Mouse (Mus musculus) MEL (cell line): Measurements from ENCODE around the gene H2afv. TPM values are rescaled to one million over a fixed set of nuclear protein-coding genes. Genes with fewer than 3 reads are reported as not detected.

Experiments
- DNase-seq: peaks from one replicate; pipeline ENCODE4 v3.0.0; 2011; ENCODE audit warnings: low read depth, low spot score
- H3K27ac ChIP-seq: 2 replicates; pipeline ENCODE4 v1.5.1; 2012; ENCODE audit warnings: low read depth, mild to moderate bottlenecking, control low read depth, low read length, moderate library complexity; ENCODE audit not compliant: control insufficient read depth
- H3K27me3 ChIP-seq, 2 experiments: fragments of 150-350 bp in 1 of 2; sonication (generic) in 1 of 2; 2 replicates each; pipeline ENCODE4 v1.6.1; 2012; ENCODE audit warnings: low read length in 2 of 2, mild to moderate bottlenecking in 2 of 2, improper control_type of control experiment in 1 of 2, moderate library complexity in 1 of 2; ENCODE audit not compliant: insufficient read depth in 2 of 2, control insufficient read depth in 1 of 2
- H3K36me3 ChIP-seq, 2 experiments: 2 replicates each; pipeline ENCODE4 v1.6.1; 2012 to 2014; ENCODE audit warnings: low read length in 2 of 2, improper control_type of control experiment in 1 of 2, inconsistent platforms in 1 of 2, mild to moderate bottlenecking in 1 of 2; ENCODE audit not compliant: insufficient read depth in 2 of 2, control insufficient read depth in 1 of 2
- H3K4me1 ChIP-seq, 2 experiments: fragments of 150-350 bp in 1 of 2; sonication (generic) in 1 of 2; 2 replicates each; pipeline ENCODE4 v1.6.1; 2012; ENCODE audit warnings: low read length in 2 of 2, improper control_type of control experiment in 1 of 2, mild to moderate bottlenecking in 1 of 2; ENCODE audit not compliant: insufficient read depth in 2 of 2, control insufficient read depth in 1 of 2
- H3K4me3 ChIP-seq, 2 experiments: fragments of 150-350 bp in 1 of 2; sonication (generic) in 1 of 2; 2 replicates each; pipeline ENCODE4 v1.5.1; 2012; ENCODE audit warnings: low read depth in 2 of 2, low read length in 2 of 2, mild to moderate bottlenecking in 2 of 2, moderate library complexity in 2 of 2, control low read depth in 1 of 2, improper control_type of control experiment in 1 of 2; ENCODE audit not compliant: control insufficient read depth in 1 of 2, insufficient read depth in 1 of 2
- H3K79me2 ChIP-seq: 2 replicates; pipeline ENCODE4 v1.6.1; 2012; ENCODE audit warnings: mild to moderate bottlenecking, low read length, moderate library complexity; ENCODE audit not compliant: control insufficient read depth, poor library complexity, insufficient read depth
- H3K9ac ChIP-seq: 2 replicates; pipeline ENCODE4 v1.6.1; 2012; ENCODE audit warnings: low read depth, mild to moderate bottlenecking, control low read depth, low read length, moderate library complexity; ENCODE audit not compliant: control insufficient read depth, poor library complexity, severe bottlenecking
- H3K9me3 ChIP-seq: fragments of 150-350 bp; sonication (generic); replicated peaks from 2 replicates; pipeline ENCODE4 v1.6.1; 2012; ENCODE audit warnings: mild to moderate bottlenecking, low read length, improper control_type of control experiment, moderate library complexity; ENCODE audit not compliant: insufficient read depth
- BHLHE40 ChIP-seq: IDR thresholded peaks from 2 replicates; pipeline ENCODE4 v1.6.1; 2012; ENCODE audit warnings: low read depth, mild to moderate bottlenecking, inconsistent platforms, low read length, improper control_type of control experiment, borderline replicate concordance
- CTCF ChIP-seq, 3 experiments: IDR thresholded peaks in 2 of 3; conservative IDR thresholded peaks in 1 of 3; 2 replicates each; pipeline ENCODE4 v1.5.1; 2011 to 2012; ENCODE audit warnings: low read length in 3 of 3, low read depth in 2 of 3, mild to moderate bottlenecking in 2 of 3, improper control_type of control experiment in 1 of 3, inconsistent platforms in 1 of 3, mixed read lengths in 1 of 3, moderate library complexity in 1 of 3; ENCODE audit not compliant: control insufficient read depth in 1 of 3, insufficient read depth in 1 of 3, poor library complexity in 1 of 3, severe bottlenecking in 1 of 3
- E2F4 ChIP-seq: IDR thresholded peaks from 2 replicates; pipeline ENCODE4 v1.6.1; 2011; ENCODE audit warnings: low read depth, low read length, improper control_type of control experiment, borderline replicate concordance
- ELF1 ChIP-seq: IDR thresholded peaks from 2 replicates; pipeline ENCODE4 v1.6.1; 2014; ENCODE audit warnings: low read depth, mild to moderate bottlenecking, inconsistent platforms, low read length, improper control_type of control experiment, moderate library complexity
- KAT2A ChIP-seq: conservative IDR thresholded peaks from 2 replicates; pipeline ENCODE4 v1.6.1; 2012; ENCODE audit warnings: low read depth, low read length, improper control_type of control experiment, inconsistent platforms
- MAX ChIP-seq: IDR thresholded peaks from 2 replicates; pipeline ENCODE4 v1.6.1; 2011; ENCODE audit warnings: low read length, improper control_type of control experiment
- MAZ ChIP-seq: IDR thresholded peaks from 2 replicates; pipeline ENCODE4 v1.6.1; 2012; ENCODE audit warnings: low read depth, mild to moderate bottlenecking, inconsistent platforms, low read length, improper control_type of control experiment
- MXI1 ChIP-seq: IDR thresholded peaks from 2 replicates; pipeline ENCODE4 v1.6.1; 2011; ENCODE audit warnings: mild to moderate bottlenecking, low read depth, low read length, improper control_type of control experiment
- MYC ChIP-seq: IDR thresholded peaks from 2 replicates; pipeline ENCODE4 v1.6.1; 2011; ENCODE audit warnings: low read depth, mild to moderate bottlenecking, low read length, improper control_type of control experiment, moderate library complexity
- NRF1 ChIP-seq: IDR thresholded peaks from 2 replicates; pipeline ENCODE4 v1.6.1; 2014; ENCODE audit warnings: low read depth, mild to moderate bottlenecking, inconsistent platforms, low read length, improper control_type of control experiment, moderate library complexity; ENCODE audit not compliant: poor library complexity, insufficient read depth, severe bottlenecking
- POLR2A ChIP-seq, 2 experiments: IDR thresholded peaks; 2 replicates each; pipeline ENCODE4 v1.6.1; 2011 to 2012; ENCODE audit warnings: low read length in 2 of 2, mild to moderate bottlenecking in 2 of 2, control low read depth in 1 of 2, improper control_type of control experiment in 1 of 2, low read depth in 1 of 2, moderate library complexity in 1 of 2; ENCODE audit not compliant: control insufficient read depth in 1 of 2, insufficient read depth in 1 of 2, poor library complexity in 1 of 2
- POLR2AphosphoS5 ChIP-seq: IDR thresholded peaks from 2 replicates; pipeline ENCODE4 v1.6.1; 2012; ENCODE audit warnings: low read depth, borderline replicate concordance, mild to moderate bottlenecking, inconsistent platforms, low read length, moderate library complexity, mixed read lengths
- RCOR1 ChIP-seq: IDR thresholded peaks from 2 replicates; pipeline ENCODE4 v1.6.1; 2012; ENCODE audit warnings: low read depth, mild to moderate bottlenecking, inconsistent platforms, low read length, improper control_type of control experiment
- SMC3 ChIP-seq: IDR thresholded peaks from 2 replicates; pipeline ENCODE4 v1.6.1; 2011; ENCODE audit warnings: low read depth, low read length, improper control_type of control experiment
- TAL1 ChIP-seq: IDR thresholded peaks from 2 replicates; pipeline ENCODE4 v1.6.1; 2012; ENCODE audit warnings: mild to moderate bottlenecking, inconsistent platforms, low read length, moderate library complexity, mixed read lengths
- TBP ChIP-seq: IDR thresholded peaks from 2 replicates; pipeline ENCODE4 v1.8.0; 2011; ENCODE audit warnings: low read depth, low read length, improper control_type of control experiment
- TCF12 ChIP-seq: IDR thresholded peaks from 2 replicates; pipeline ENCODE4 v1.6.1; 2014; ENCODE audit warnings: low read depth, mild to moderate bottlenecking, inconsistent platforms, low read length, improper control_type of control experiment, moderate library complexity
- UBTF ChIP-seq: IDR thresholded peaks from 2 replicates; pipeline ENCODE4 v1.6.1; 2012; ENCODE audit warnings: low read depth, mild to moderate bottlenecking, inconsistent platforms, low read length, improper control_type of control experiment, moderate library complexity, borderline replicate concordance; ENCODE audit not compliant: insufficient read depth
- USF1 ChIP-seq: IDR thresholded peaks from 2 replicates; pipeline ENCODE4 v1.6.1; 2014; ENCODE audit warnings: low read depth, mild to moderate bottlenecking, inconsistent platforms, low read length, improper control_type of control experiment, moderate library complexity
- USF2 ChIP-seq, 2 experiments: IDR thresholded peaks; 2 replicates each; pipeline ENCODE4 v1.6.1; 2011 to 2012; ENCODE audit warnings: improper control_type of control experiment in 2 of 2, low read length in 2 of 2, borderline replicate concordance in 1 of 2, inconsistent platforms in 1 of 2, low read depth in 1 of 2, mild to moderate bottlenecking in 1 of 2; ENCODE audit not compliant: insufficient read depth in 1 of 2
- ZC3H11A ChIP-seq: IDR thresholded peaks from 2 replicates; pipeline ENCODE4 v1.6.1; 2012; ENCODE audit warnings: low read depth, mild to moderate bottlenecking, inconsistent platforms, low read length, improper control_type of control experiment
- ZKSCAN1 ChIP-seq: IDR thresholded peaks from 2 replicates; pipeline ENCODE4 v1.6.1; 2012; ENCODE audit warnings: low read depth, mild to moderate bottlenecking, inconsistent platforms, low read length, improper control_type of control experiment, moderate library complexity
- ZMIZ1 ChIP-seq: IDR thresholded peaks from 2 replicates; pipeline ENCODE4 v1.6.1; 2012; ENCODE audit warnings: low read depth, mild to moderate bottlenecking, inconsistent platforms, low read length, improper control_type of control experiment, moderate library complexity
- polyA plus RNA-seq, 2 experiments: library from polyadenylated mRNA; stranded (reverse) in 1 of 2; unstranded in 1 of 2; fragments of >175 nt in 1 of 2; fragments of >200 nt in 1 of 2; gene quantifications; 2 replicates each; pipeline versions ENCODE4 v1.2.1 to v1.2.4; 2012; ENCODE audit warnings: low replicate concordance in 2 of 2, low read depth in 1 of 2; ENCODE audit not compliant: insufficient read length in 2 of 2, insufficient read depth in 1 of 2, missing spikeins in 1 of 2
- total RNA-seq: library from RNA; depleted of rRNA; stranded (reverse); fragments of 300-350 nt; gene quantifications from 2 replicates; pipeline ENCODE4 v1.2.3, GENCODE M21; 2012

H2afv gene
- total and polyA plus RNA-seq, 3 experiments: 97.2 to 159 TPM; not detected in 1

- Histone ChIP-seq H3K4me3 (no peak overlapping the region), H3K36me3 (peaks cover 0 to 12% of the 10 kb centered on the region in 2 experiments; a peak in 2 of 4 replicates), H3K79me2 (no peaks in the 10 kb centered on the region)
- DNase-seq: no peak
- TF ChIP-seq ZMIZ1: no peak
- TF ChIP-seq MYC: no peak
- TF ChIP-seq KAT2A: no peak
- no peak for TF ChIP-seq ZKSCAN1
- TF ChIP-seq, all 39 proteins: peak for 0
- Histone ChIP-seq H3K27ac (no peak overlapping the region), H3K4me1 (peaks cover 3 to 19% of the 10 kb centered on the region in 2 experiments; a peak in 3 of 4 replicates), H3K27me3 (no peaks in the 10 kb centered on the region), H3K9me3 (no peaks in the 10 kb centered on the region), H3K9ac (no peak overlapping the region)
Observed at GRCm38 (mm10) chr11:6481669-6482185, 37.5 kb upstream of the H2afv start.

DNA sequence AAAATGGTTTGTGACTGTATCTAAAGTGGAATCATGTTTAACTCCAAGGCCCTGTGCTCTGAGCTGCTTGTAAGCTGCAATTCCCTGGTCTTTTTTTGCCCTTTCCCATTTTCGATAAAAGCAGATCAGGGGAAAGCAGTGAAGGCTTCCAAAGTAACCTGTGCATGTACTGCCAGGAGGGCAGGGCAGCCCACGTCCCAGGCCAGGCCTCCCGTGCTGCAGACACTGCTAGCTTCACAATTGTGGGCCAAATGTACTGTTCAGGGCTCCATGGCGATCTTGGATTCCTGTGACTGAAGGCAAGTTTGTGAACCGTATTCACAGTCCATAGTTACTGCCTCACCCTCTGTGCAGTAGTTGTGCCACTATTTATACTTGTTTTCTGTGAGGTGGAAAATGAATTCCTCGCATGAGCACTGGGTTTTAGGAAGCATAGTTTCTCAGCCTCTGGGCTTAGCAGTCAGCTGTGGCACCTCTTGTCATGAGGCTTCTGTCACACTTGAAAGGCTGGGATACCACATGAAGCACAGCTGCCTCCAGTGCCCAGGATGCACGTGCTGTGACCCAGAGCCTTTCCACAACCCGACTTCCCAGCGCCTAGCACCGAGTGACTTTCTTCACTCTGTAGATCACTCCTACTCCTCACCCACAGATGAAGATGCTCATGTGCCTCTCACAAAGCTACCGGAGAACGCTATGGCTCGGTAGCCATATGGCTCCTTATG lies 36.6 kb upstream of the H2afv start:
- peaks cover 0 to 12% of the 10 kb centered on the region in 2 experiments; a peak in 2 of 4 replicates for H3K36me3 ChIP-seq
- H3K9me3 ChIP-seq: no peaks in the 10 kb centered on the region
- TF ChIP-seq MAZ: no peak
- no peak for TF ChIP-seq POLR2AphosphoS5
- TF ChIP-seq UBTF: no peak
- no peak for TF ChIP-seq USF1
- TF ChIP-seq ZC3H11A: no peak
- no peak for TF ChIP-seq RCOR1
- TF ChIP-seq KAT2A: no peak
- no peak for TF ChIP-seq BHLHE40
- no peak for TF ChIP-seq E2F4
- H3K4me3 ChIP-seq: no peak overlapping the region
- no peaks in the 10 kb centered on the region for H3K27me3 ChIP-seq
- H3K4me1 ChIP-seq: peaks cover 3 to 19% of the 10 kb centered on the region in 2 experiments; a peak in 3 of 4 replicates
- H3K79me2 ChIP-seq: peaks cover 3% of the 10 kb centered on the region
- no peak for DNase-seq
- no peak overlapping the region for H3K27ac ChIP-seq
- H3K9ac ChIP-seq: no peak overlapping the region

- Histone ChIP-seq H3K9ac (no peak overlapping the region), H3K27ac (no peak overlapping the region), H3K36me3 (peaks cover 0 to 12% of the 10 kb centered on the region in 2 experiments; a peak in 2 of 4 replicates), H3K9me3 (no peaks in the 10 kb centered on the region), H3K4me3 (no peak overlapping the region), H3K79me2 (peaks cover 9% of the 10 kb centered on the region), H3K4me1 (peaks cover 3 to 19% of the 10 kb centered on the region in 2 experiments; a peak in 3 of 4 replicates), H3K27me3 (no peaks in the 10 kb centered on the region)
- TF ChIP-seq TCF12: no peak
- no peak for TF ChIP-seq TBP
- no peak for TF ChIP-seq CTCF (IDR thresholded peaks at IDR 0.05 in 2 of 3, conservative IDR thresholded peaks at IDR 0.05 in 1 of 3; ENCODE audit: control insufficient read depth in 1 of 3, insufficient read depth in 1 of 3, low read depth in 2 of 3, low read length in 3 of 3, poor library complexity in 1 of 3, severe bottlenecking in 1 of 3)
- no peak for TF ChIP-seq MAX
- no peak for TF ChIP-seq ZMIZ1
- TF ChIP-seq TAL1: no peak
- TF ChIP-seq POLR2AphosphoS5: no peak
- no peak for TF ChIP-seq POLR2A (IDR thresholded peaks at IDR 0.05; ENCODE audit: control insufficient read depth in 1 of 2, insufficient read depth in 1 of 2, low read depth in 1 of 2, low read length in 2 of 2, poor library complexity in 1 of 2)
- TF ChIP-seq MXI1: no peak
- TF ChIP-seq NRF1: no peak
- no peak for TF ChIP-seq USF2 (IDR thresholded peaks at IDR 0.05; ENCODE audit: borderline replicate concordance in 1 of 2, insufficient read depth in 1 of 2, low read depth in 1 of 2, low read length in 2 of 2)
- no peak for TF ChIP-seq E2F4
- TF ChIP-seq SMC3: no peak
- TF ChIP-seq ELF1: no peak
- TF ChIP-seq ZC3H11A: no peak
- no peak for DNase-seq
Observed at GRCm38 (mm10) chr11:6480191-6480590, 35.9 kb upstream of the H2afv start.
